Comparison of ENCODE assay signal across 19 mouse cellular contexts in genomic region chr4:134123147-134123546, GRCm38 (mm10). TPM values are rescaled to one million over a fixed set of nuclear protein-coding genes. Genes with fewer than 3 reads are reported as not detected.
A peak's percentile ranks its signal among the peaks of the same experiment; 100 is the strongest.
DNase-seq lines count a peak whose midpoint lies in the region; ATAC-seq and TF ChIP-seq lines count a peak whose summit lies in the region.
"Had no signal": no experiment of that assay in that cellular context is flagged by ENCODE, and none has a peak within 500 bp of the region (broad histone marks: within the 10 kb centered on the region; RNA-seq: fewer than 3 reads in every experiment).

No protein-coding gene starts in this region.

- TF ChIP-seq CTCF in left cerebral cortex, adult 2 months (IDR thresholded peaks at IDR 0.05): no peak
- no peak for TF ChIP-seq CTCF in thymus, adult 2 months (IDR thresholded peaks at IDR 0.05; ENCODE audit: borderline replicate concordance, control insufficient read depth, extremely low read depth, insufficient read depth, low read length, poor library complexity)

- H3K27me3 ChIP-seq in thymus, adult 2 months (ENCODE audit: control insufficient read depth, insufficient read depth, low read length): no peaks in the 10 kb centered on the region
- H3K27me3 ChIP-seq: forebrain, embryonic 13.5 days; heart, embryonic 13.5 days; Patski had no signal

- TF ChIP-seq POLR2A in thymus, adult 2 months (IDR thresholded peaks at IDR 0.05; ENCODE audit: control insufficient read depth, extremely low read depth, insufficient read depth, low read length, poor library complexity): no peak

- intact Hi-C loops in left cerebral cortex, adult 2 months (cut with DNase I): no loop called here
- intact Hi-C loops in left cerebral cortex, postnatal 14 days (cut with DNase I): no loop called here

- peaks cover 81% of the 10 kb centered on the region for H3K4me1 ChIP-seq in thymus, adult 2 months (replicated peaks; ENCODE audit: control insufficient read depth, insufficient read depth, low read length)

- no peaks in the 10 kb centered on the region for H3K36me3 ChIP-seq in thymus, adult 2 months (ENCODE audit: control insufficient read depth, insufficient read depth, low read length)
- H3K36me3 ChIP-seq: heart, embryonic 13.5 days had no signal

- ATAC-seq in CD4-positive, CD25-positive, alpha-beta regulatory T cell, adult 4 months: no peak
- ATAC-seq: forebrain, embryonic 13.5 days; forebrain, embryonic 16.5 days; Patski had no signal

- WGBS in thymus, adult 2 months: 96% methylated on average over 6 of the region's 6 CpGs

- no peak overlapping the region for H3K4me3 ChIP-seq in left cerebral cortex, adult 2 months
- no peak overlapping the region for H3K4me3 ChIP-seq in thymus, adult 2 months (ENCODE audit: control insufficient read depth, insufficient read depth, low read length)
- H3K4me3 ChIP-seq: forebrain, embryonic 10.5 days; forebrain, embryonic 13.5 days; heart, adult 2 months; heart, embryonic 10.5 days; heart, embryonic 13.5 days had no signal

- H3K27ac ChIP-seq in left cerebral cortex, adult 2 months: peak overlapping the region; percentile 86
- H3K27ac ChIP-seq in thymus, adult 2 months (ENCODE audit: control insufficient read depth, insufficient read depth, low read length): peak overlapping the region; percentile 35; the same call in 1 of the 2 replicates
- H3K27ac ChIP-seq: forebrain, embryonic 13.5 days; heart, adult 2 months; heart, embryonic 10.5 days; heart, embryonic 13.5 days; hindbrain, embryonic 14.5 days; hindbrain, postnatal 0 days had no signal

- DNase-seq in CD4-positive, CD25-positive, alpha-beta regulatory T cell, adult 2 months (ENCODE audit: low read depth, low spot score): peak; percentile 23
- no peak for DNase-seq in left cerebral cortex, adult 2 months (ENCODE audit: extremely low spot score in 1 of 2, low spot score in 2 of 2)
- DNase-seq in left cerebral cortex, postnatal 14 days (ENCODE audit: low spot score in 2 of 2): no peak
- no peak for DNase-seq in thymus, adult 2 months
- DNase-seq in thymus, postnatal 36 days: no peak
- DNase-seq in induced T-regulatory cell, adult 2 months (ENCODE audit: low read depth): peak; percentile 50
- DNase-seq in neural tube, embryonic 10.5 days (ENCODE audit: extremely low spot score, low spot score): no peak
- DNase-seq: cerebellum, adult 9-10 months; gastrocnemius, postnatal 25 days had no signal

RNA-seq across cellular contexts. Expression of gene Sh3bgrl3, which starts 5.4 kb away (rescaled TPM):
- 1,000 to 10,000 TPM in 1 of 2 experiments, 100 to 1,000 TPM in 1; 977 to 1,004 TPM for polyA plus RNA-seq in CD4-positive, CD25-positive, alpha-beta regulatory T cell, adult 4 months (2017; shearing (Covaris generic))
- 100 to 1,000 TPM; 185 to 191 TPM for total RNA-seq in left cerebral cortex, adult 2 months (2021)
- 100 to 1,000 TPM; 204 to 214 TPM for total RNA-seq in left cerebral cortex, postnatal 14 days (2021)
- polyA plus RNA-seq in thymus, adult 2 months (2012; rRNA removed): 1,368 and 1,549 TPM in 2 replicates

RNA-seq across cellular contexts. Expression of gene Ubxn11, which starts 20.8 kb away (rescaled TPM):
- polyA plus RNA-seq in CD4-positive, CD25-positive, alpha-beta regulatory T cell, adult 4 months (2017; shearing (Covaris generic)): 10 to 100 TPM; 31.2 to 54.2 TPM
- 10 to 100 TPM; 39.7 to 47.1 TPM for total RNA-seq in left cerebral cortex, adult 2 months (2021)
- 10 to 100 TPM; 22.6 to 25.0 TPM for total RNA-seq in left cerebral cortex, postnatal 14 days (2021)
- polyA plus RNA-seq in thymus, adult 2 months (2012; rRNA removed): 91.3 and 120 TPM in 2 replicates

RNA-seq across cellular contexts. Expression of gene Cd52, which starts 28.3 kb away (rescaled TPM):
- polyA plus RNA-seq in CD4-positive, CD25-positive, alpha-beta regulatory T cell, adult 4 months (2017; shearing (Covaris generic)): 1,000 to 10,000 TPM; 2,918 to 3,094 TPM
- total RNA-seq in left cerebral cortex, adult 2 months (2021): 1 to 10 TPM; 2.6 to 3.3 TPM
- total RNA-seq in left cerebral cortex, postnatal 14 days (2021): 1 to 10 TPM in 1 of 2 experiments, under 1 TPM in 1; 0.99 to 2.4 TPM
- 355 and 480 TPM in 2 replicates for polyA plus RNA-seq in thymus, adult 2 months (2012; rRNA removed)
- total RNA-seq: hindbrain, postnatal 0 days had no signal
- polyA plus RNA-seq: Patski had no signal

Comparison
In these comparisons a context has a peak if more than half of its experiments do, and no peak if none do; other contexts are left out.
1. DNase-seq: peak in CD4-positive, CD25-positive, alpha-beta regulatory T cell, adult 2 months (single experiment) and induced T-regulatory cell, adult 2 months (single experiment); none in left cerebral cortex, adult 2 months (0 of 2), left cerebral cortex, postnatal 14 days (0 of 2), thymus, adult 2 months (single experiment), thymus, postnatal 36 days (0 of 2) and neural tube, embryonic 10.5 days (single experiment).